Mouse (Mus musculus): ENCODE data around the gene Ccnd2.

Ccnd2 gene

GRCm38 (mm10) chr6:127148526-127149302 lies 3.3 kb downstream of the Ccnd2 start:
- no peak for DNase-seq (ENCODE audit: low read depth, low spot score)

- DNase-seq (ENCODE audit: low read depth, low spot score), result peak; percentile 79
These were observed 4.3 kb downstream of the Ccnd2 start for GRCm38 (mm10) chr6:127147665-127148064.

GRCm38 (mm10) chr6:127146322-127146947 lies 5.6 kb downstream of the Ccnd2 start:
- DNase-seq (ENCODE audit: low read depth, low spot score), result no peak

- no peak for DNase-seq (ENCODE audit: low read depth, low spot score)
These were observed 6.4 kb downstream of the Ccnd2 start for GRCm38 (mm10) chr6:127145464-127146190.

- DNase-seq (ENCODE audit: low read depth, low spot score), result no peak
These were observed 8.3 kb downstream of the Ccnd2 start for GRCm38 (mm10) chr6:127143576-127144288.

GRCm38 (mm10) chr6:127143124-127143520 lies 8.9 kb downstream of the Ccnd2 start:
- DNase-seq (ENCODE audit: low read depth, low spot score), result no peak

GRCm38 (mm10) chr6:127142154-127143123 lies 9.6 kb downstream of the Ccnd2 start:
- no peak for DNase-seq (ENCODE audit: low read depth, low spot score)

GRCm38 (mm10) chr6:127138962-127139361 lies 13.0 kb downstream of the Ccnd2 start:
- no peak for DNase-seq (ENCODE audit: low read depth, low spot score)

GRCm38 (mm10) chr6:127133433-127134245 lies 18.4 kb downstream of the Ccnd2 start:
- DNase-seq (ENCODE audit: low read depth, low spot score), result no peak

GRCm38 (mm10) chr6:127132719-127133118 lies 19.3 kb downstream of the Ccnd2 start:
- DNase-seq (ENCODE audit: low read depth, low spot score), result no peak

- no peak for DNase-seq (ENCODE audit: low read depth, low spot score)
These were observed 20.0 kb downstream of the Ccnd2 start for GRCm38 (mm10) chr6:127131946-127132345.

GRCm38 (mm10) chr6:127130377-127130776 lies 21.6 kb downstream of the Ccnd2 start:
- no peak for DNase-seq (ENCODE audit: low read depth, low spot score)

GRCm38 (mm10) chr6:127129659-127130058 lies 22.3 kb downstream of the Ccnd2 start:
- no peak for DNase-seq (ENCODE audit: low read depth, low spot score)

- DNase-seq (ENCODE audit: low read depth, low spot score), result no peak
These were observed 28.5 kb downstream of the Ccnd2 start for GRCm38 (mm10) chr6:127123506-127123905.

- DNase-seq (ENCODE audit: low read depth, low spot score), result no peak
These were observed 29.0 kb downstream of the Ccnd2 start for GRCm38 (mm10) chr6:127122996-127123395.

- DNase-seq (ENCODE audit: low read depth, low spot score), result no peak
These were observed 29.7 kb downstream of the Ccnd2 start for GRCm38 (mm10) chr6:127122221-127122806.

- no peak for DNase-seq (ENCODE audit: low read depth, low spot score)
These were observed 37.1 kb downstream of the Ccnd2 start for GRCm38 (mm10) chr6:127114753-127115456.

- DNase-seq (ENCODE audit: low read depth, low spot score), result peak; percentile 88
These were observed 42.5 kb downstream of the Ccnd2 start, which contains the start of gene Tigar for GRCm38 (mm10) chr6:127109402-127109930. Tigar (minus strand) TSS chr6:127109557.

Measured in brain, embryonic 18.5 days (tissue).